11 mouse cellular contexts compared by ENCODE assay signal in the genomic region with DNA sequence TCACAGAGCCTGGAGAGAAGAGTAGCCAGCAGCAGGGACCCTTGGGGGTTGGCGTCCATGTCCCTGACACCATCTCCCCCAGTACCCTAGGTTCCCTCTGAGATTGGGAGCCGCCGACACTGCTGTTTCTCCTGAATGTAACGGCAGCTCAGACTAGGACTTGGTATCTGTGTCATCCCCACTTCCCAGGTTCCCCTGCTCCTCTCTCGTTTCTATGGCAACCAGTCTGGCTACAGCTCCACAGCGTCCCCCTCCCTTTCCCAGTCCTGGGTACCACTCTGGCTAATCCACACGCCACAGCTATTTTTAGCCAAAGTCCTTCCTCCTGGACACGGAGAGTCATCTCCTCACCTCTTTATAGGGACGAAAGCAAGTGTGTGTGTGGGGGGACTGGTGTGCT. TPM values are rescaled to one million over a fixed set of nuclear protein-coding genes. Genes with fewer than 3 reads are reported as not detected.
A peak's percentile ranks its signal among the peaks of the same experiment; 100 is the strongest.
DNase-seq lines count a peak whose midpoint lies in the region; ATAC-seq and TF ChIP-seq lines count a peak whose summit lies in the region.
"Had no signal": no experiment of that assay in that cellular context is flagged by ENCODE, and none has a peak within 500 bp of the region (broad histone marks: within the 10 kb centered on the region; RNA-seq: fewer than 3 reads in every experiment).

Gene Kcnj9 (minus strand): TSS at position 188 of the 400 bp plus-strand sequence.

- H3K9me3 ChIP-seq in midbrain, embryonic 16.5 days (replicated peaks; ENCODE audit: control insufficient read depth, low read length, poor library complexity, severe bottlenecking) = no peaks in the 10 kb centered on the region
- H3K9me3 ChIP-seq in kidney, embryonic 14.5 days (ENCODE audit: control insufficient read depth, low read length) = no peaks in the 10 kb centered on the region

- no peaks in the 10 kb centered on the region for H3K36me3 ChIP-seq in midbrain, embryonic 16.5 days (ENCODE audit: control insufficient read depth, insufficient read depth, low read length)
- H3K36me3 ChIP-seq in kidney, embryonic 14.5 days (ENCODE audit: control insufficient read depth, insufficient read depth, low read length) = no peaks in the 10 kb centered on the region

- no peaks in the 10 kb centered on the region; the same call in 1 of the 2 replicates for H3K27me3 ChIP-seq in midbrain, embryonic 16.5 days (ENCODE audit: control insufficient read depth, insufficient read depth, low read depth, low read length)
- H3K27me3 ChIP-seq in kidney, embryonic 14.5 days (ENCODE audit: control insufficient read depth, insufficient read depth, low read length) = peaks cover 44% of the 10 kb centered on the region

- no peak for TF ChIP-seq CTCF in brain, embryonic 14.5 days (IDR thresholded peaks at IDR 0.05; ENCODE audit: borderline replicate concordance, extremely low read depth, insufficient read depth, insufficient read length)

- WGBS in midbrain, embryonic 16.5 days = 9% methylated on average over 9 of the region's 9 CpGs
- 35% methylated on average over 9 of the region's 9 CpGs for WGBS in kidney, embryonic 14.5 days

- peak within 1 kb of the TSS; percentile 61 for H3K9ac ChIP-seq in midbrain, embryonic 16.5 days (ENCODE audit: low read depth, low read length)
- no peak within 1 kb of the TSS for H3K9ac ChIP-seq in kidney, embryonic 14.5 days (ENCODE audit: low read depth, low read length)

- peak within 1 kb of the TSS; percentile 79 for H3K4me2 ChIP-seq in midbrain, embryonic 16.5 days (ENCODE audit: low read length)
- H3K4me2 ChIP-seq in kidney, embryonic 14.5 days (replicated peaks; ENCODE audit: low read depth, low read length) = no peak within 1 kb of the TSS

- H3K4me3 ChIP-seq in midbrain, embryonic 16.5 days (ENCODE audit: low read depth, low read length) = peak within 1 kb of the TSS; percentile 45
- no peak within 1 kb of the TSS for H3K4me3 ChIP-seq in kidney, embryonic 14.5 days (ENCODE audit: low read length)

- H3K27ac ChIP-seq in midbrain, embryonic 16.5 days (ENCODE audit: low read length) = peak within 1 kb of the TSS; percentile 66
- H3K27ac ChIP-seq in kidney, embryonic 14.5 days (ENCODE audit: low read depth, low read length) = no peak within 1 kb of the TSS

- H3K4me1 ChIP-seq in midbrain, embryonic 16.5 days (ENCODE audit: control insufficient read depth, insufficient read depth, low read length) = peaks cover 17% of the 10 kb centered on the region
- H3K4me1 ChIP-seq in kidney, embryonic 14.5 days (ENCODE audit: control insufficient read depth, insufficient read depth, low read length) = no peaks in the 10 kb centered on the region

- peak; percentile 94 for ATAC-seq in midbrain, embryonic 16.5 days
- no peak for ATAC-seq in inflammation-experienced regulatory T-cells, adult 6 months
- no peak for ATAC-seq in kidney, embryonic 14.5 days (ENCODE audit: low FRiP score, low TSS enrichment)
- ATAC-seq in CD4-positive, CD25-positive, alpha-beta regulatory T cell, adult 4 months = no peak

- TF ChIP-seq POLR2A in brain, embryonic 14.5 days (IDR thresholded peaks at IDR 0.05; ENCODE audit: borderline replicate concordance, extremely low read depth, insufficient read depth, insufficient read length, poor library complexity, severe bottlenecking) = no peak

- peak; percentile 93 for DNase-seq in brain, embryonic 14.5 days (ENCODE audit: low read depth)
- peak; percentile 62 for DNase-seq in embryo, embryonic 11 days
- peak; percentile 83 to 91 for DNase-seq in layer of hippocampus, adult 18-20 months (ENCODE audit: low spot score in 2 of 2)
- no peak for DNase-seq in kidney, postnatal 14 days
- DNase-seq: lung, adult 2 months; spleen, adult 18-20 months had no signal

RNA-seq across cellular contexts. Expression of gene Kcnj9, which starts in this region (rescaled TPM):
- polyA plus RNA-seq in brain, embryonic 14.5 days (2012; rRNA removed) = 6.9 and 8.0 TPM in 2 replicates
- 10 to 100 TPM; 70.6 to 75.4 TPM for total RNA-seq in layer of hippocampus, adult 18-20 months (2021)
- polyA plus RNA-seq in midbrain, embryonic 16.5 days (2015; fragmentation: Nextera tagmentation; extraction: Ambion mirVana) = 7.7 and 7.8 TPM in 2 replicates
- polyA plus RNA-seq in inflammation-experienced regulatory T-cells, adult 6 months (2017; shearing (Covaris generic)) = not detected
- polyA plus RNA-seq in kidney, embryonic 14.5 days (2014; fragmentation: Nextera tagmentation; extraction: Ambion mirVana) = 0.20 TPM in 1 of 2 replicates, not detected in the other
- not detected for polyA plus RNA-seq in CD4-positive, CD25-positive, alpha-beta regulatory T cell, adult 4 months (2017; shearing (Covaris generic))
- total RNA-seq: hematopoietic stem cell, adult 5-6 weeks had no signal
- polyA plus RNA-seq: lung, adult 2 months had no signal
